Mouse (Mus musculus) myocyte (in vitro differentiated cells): ENCODE measurements around the gene Stxbp5. TPM values are rescaled to one million over a fixed set of nuclear protein-coding genes. Genes with fewer than 3 reads are reported as not detected.

Source experiments
- H3K27me3 ChIP-seq: one replicate; pipeline ENCODE4 v1.6.1; 2011; ENCODE audit not compliant: control insufficient read depth, insufficient read depth, insufficient read length
- H3K36me3 ChIP-seq: one replicate; pipeline ENCODE4 v1.6.1; 2011; ENCODE audit not compliant: control insufficient read depth, insufficient read depth
- H3K4me2 ChIP-seq: one replicate; pipeline ENCODE4 v1.6.1; 2011; ENCODE audit warnings: low read depth, control low read depth
- H3K4me3 ChIP-seq: one replicate; pipeline ENCODE4 v1.5.1; 2011; ENCODE audit warnings: mild to moderate bottlenecking, control low read depth, moderate library complexity
- H3K79me2 ChIP-seq: one replicate; pipeline ENCODE4 v1.6.1; 2011; ENCODE audit not compliant: control insufficient read depth, insufficient read depth
- H3ac ChIP-seq: one replicate; pipeline ENCODE4 v1.6.1; 2011; ENCODE audit not compliant: control insufficient read depth, insufficient read length
- CEBPB ChIP-seq: IDR thresholded peaks from 2 replicates; pipeline ENCODE4 v1.6.1; 2011; ENCODE audit warnings: mild to moderate bottlenecking, moderate library complexity; ENCODE audit not compliant: poor library complexity, insufficient read depth, severe bottlenecking
- E2F4 ChIP-seq: IDR thresholded peaks from one replicate; pipeline ENCODE4 v1.6.1; 2011; ENCODE audit warnings: mild to moderate bottlenecking, control low read depth, moderate library complexity; ENCODE audit not compliant: insufficient read depth
- MAX ChIP-seq: IDR thresholded peaks from one replicate; pipeline ENCODE4 v1.6.1; 2011; ENCODE audit warnings: low read depth, mild to moderate bottlenecking, control low read depth
- MYOD1 ChIP-seq, 3 experiments: IDR thresholded peaks; one replicate each; pipeline ENCODE4 v1.6.1; 2011; ENCODE audit warnings: control low read depth in 2 of 3, low read depth in 2 of 3, mild to moderate bottlenecking in 2 of 3, moderate library complexity in 1 of 3; ENCODE audit not compliant: insufficient read length in 2 of 3, control insufficient read depth in 1 of 3
- MYOG ChIP-seq, 3 experiments: IDR thresholded peaks; one replicate each; pipeline ENCODE4 v1.6.1; 2011; ENCODE audit warnings: control low read depth in 2 of 3, low read depth in 2 of 3, mild to moderate bottlenecking in 2 of 3; ENCODE audit not compliant: insufficient read length in 2 of 3, control insufficient read depth in 1 of 3, insufficient read depth in 1 of 3
- POLR2A ChIP-seq: IDR thresholded peaks from one replicate; pipeline ENCODE4 v1.6.1; 2011; ENCODE audit warnings: low read depth, mild to moderate bottlenecking, control low read depth, moderate library complexity; ENCODE audit not compliant: insufficient read length
- POLR2AphosphoS2 ChIP-seq: IDR thresholded peaks from one replicate; pipeline ENCODE4 v1.6.1; 2011; ENCODE audit warnings: low read depth, control low read depth; ENCODE audit not compliant: insufficient read length
- REST ChIP-seq: IDR thresholded peaks from one replicate; pipeline ENCODE4 v1.6.1; 2011; ENCODE audit warnings: mild to moderate bottlenecking, control low read depth, moderate library complexity; ENCODE audit not compliant: insufficient read depth, insufficient read length
- SRF ChIP-seq: IDR thresholded peaks from one replicate; pipeline ENCODE4 v1.6.1; 2011; ENCODE audit warnings: low read depth; ENCODE audit not compliant: control insufficient read depth, insufficient read length
- TCF12 ChIP-seq: IDR thresholded peaks from one replicate; pipeline ENCODE4 v1.6.1; 2011; ENCODE audit warnings: mild to moderate bottlenecking, control low read depth; ENCODE audit not compliant: poor library complexity, insufficient read depth, severe bottlenecking
- TCF3 ChIP-seq: IDR thresholded peaks from one replicate; pipeline ENCODE4 v1.6.1; 2011; ENCODE audit warnings: low read depth, control low read depth; ENCODE audit not compliant: insufficient read length
- USF1 ChIP-seq: IDR thresholded peaks from one replicate; pipeline ENCODE4 v1.6.1; 2011; ENCODE audit warnings: low read depth, mild to moderate bottlenecking, control low read depth, moderate library complexity
- polyA plus RNA-seq: library from polyadenylated mRNA; unstranded; fragments of >200 nt; fragmentation: generic; extraction: Trizol; gene quantifications from one replicate; pipeline ENCODE4 v1.2.1, GENCODE M21; 2012; ENCODE audit warnings: missing spikeins

Stxbp5 gene
- polyA plus RNA-seq, 1 experiment: 4.2 TPM

GRCm38 (mm10) chr10:9785651-9786050 is 115.2 kb downstream of the Stxbp5 start:
- H3ac ChIP-seq: no peak overlapping the region
- H3K4me3 ChIP-seq: no peak overlapping the region
- H3K4me2 ChIP-seq: no peak overlapping the region
- H3K36me3 ChIP-seq: peaks cover 12% of the 10 kb centered on the region
- TF ChIP-seq MAX (no peak), CEBPB (no peak), E2F4 (no peak), MYOG (IDR thresholded peaks at IDR 0.05; ENCODE audit: control insufficient read depth in 1 of 3, insufficient read depth in 1 of 3, insufficient read length in 2 of 3, low read depth in 2 of 3) (no peak), TCF3 (no peak), REST (no peak), USF1 (no peak)
- H3K79me2 ChIP-seq: no peaks in the 10 kb centered on the region
- no peaks in the 10 kb centered on the region for H3K27me3 ChIP-seq

DNA sequence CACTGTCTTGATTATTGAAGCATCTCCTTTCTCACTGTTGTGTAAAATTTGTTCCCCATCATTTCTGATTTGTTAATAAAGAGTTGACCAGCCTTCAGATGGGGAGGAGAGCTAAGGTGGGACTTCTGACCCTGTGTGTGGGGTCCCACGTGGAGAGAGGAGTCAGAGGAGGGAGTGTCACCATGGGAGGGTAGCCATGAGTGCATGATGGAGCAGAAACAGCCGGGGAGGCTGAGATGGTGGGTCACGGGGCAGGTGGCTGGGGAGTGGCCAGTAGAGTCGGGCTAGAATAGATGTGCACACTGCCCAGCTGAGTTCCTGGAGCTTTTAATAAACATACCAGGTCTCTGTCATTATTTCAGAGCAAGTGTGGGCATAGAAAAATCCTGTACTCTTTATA is 121.0 kb downstream of the Stxbp5 start:
- Histone ChIP-seq H3ac (no peak overlapping the region), H3K36me3 (peaks cover 11% of the 10 kb centered on the region), H3K4me2 (no peak overlapping the region), H3K27me3 (no peaks in the 10 kb centered on the region), H3K79me2 (no peaks in the 10 kb centered on the region), H3K4me3 (no peak overlapping the region)
- TF ChIP-seq USF1 (no peak), TCF3 (no peak), TCF12 (no peak), POLR2A (no peak), SRF (no peak), POLR2AphosphoS2 (no peak), MYOG (IDR thresholded peaks at IDR 0.05; ENCODE audit: control insufficient read depth in 1 of 3, insufficient read depth in 1 of 3, insufficient read length in 2 of 3, low read depth in 2 of 3) (no peak), CEBPB (no peak), E2F4 (no peak), MYOD1 (IDR thresholded peaks at IDR 0.05; ENCODE audit: control insufficient read depth in 1 of 3, insufficient read length in 2 of 3, low read depth in 2 of 3) (no peak), REST (no peak), MAX (no peak)

- TF ChIP-seq SRF (no peak), REST (no peak), TCF3 (no peak), MYOD1 (IDR thresholded peaks at IDR 0.05; ENCODE audit: control insufficient read depth in 1 of 3, insufficient read length in 2 of 3, low read depth in 2 of 3) (no peak), MAX (no peak), USF1 (no peak), POLR2AphosphoS2 (no peak), E2F4 (no peak), POLR2A (no peak), MYOG (IDR thresholded peaks at IDR 0.05; ENCODE audit: control insufficient read depth in 1 of 3, insufficient read depth in 1 of 3, insufficient read length in 2 of 3, low read depth in 2 of 3) (no peak), TCF12 (no peak), CEBPB (no peak)
- H3K36me3 ChIP-seq: peaks cover 6% of the 10 kb centered on the region
Observed at GRCm38 (mm10) chr10:9770261-9770660, 130.6 kb downstream of the Stxbp5 start.

DNA sequence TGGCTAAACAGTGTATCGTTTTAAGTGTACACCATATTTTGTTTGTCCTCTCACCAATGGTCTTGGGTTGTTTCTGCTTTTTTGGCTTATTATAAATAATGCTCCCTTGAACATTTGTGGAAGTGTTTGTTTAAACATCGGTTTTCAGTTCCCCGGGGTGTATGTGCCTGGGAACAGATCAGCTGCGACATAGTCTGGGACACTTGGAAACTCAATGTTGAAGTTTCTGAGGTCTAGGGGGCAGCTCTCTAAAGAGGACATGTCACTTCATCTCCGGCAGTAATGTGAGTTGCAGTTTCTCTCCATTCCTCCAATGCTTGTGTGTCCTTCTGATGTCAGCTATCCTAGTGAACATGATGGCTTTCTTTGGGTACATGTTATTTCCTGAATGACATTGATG is 137.0 kb downstream of the Stxbp5 start:
- peaks cover 6% of the 10 kb centered on the region for H3K36me3 ChIP-seq
- H3K4me2 ChIP-seq: no peak overlapping the region
- H3K79me2 ChIP-seq: no peaks in the 10 kb centered on the region
- TF ChIP-seq CEBPB: no peak
- TF ChIP-seq TCF3: no peak
- H3ac ChIP-seq: no peak overlapping the region
- no peak overlapping the region for H3K4me3 ChIP-seq
- H3K27me3 ChIP-seq: no peaks in the 10 kb centered on the region

More at GRCm38 (mm10) chr10:9770261-9770660, 130.6 kb downstream of the Stxbp5 start:
- Histone ChIP-seq H3K79me2 (no peaks in the 10 kb centered on the region), H3K4me2 (no peak overlapping the region), H3ac (no peak overlapping the region), H3K4me3 (no peak overlapping the region), H3K27me3 (no peaks in the 10 kb centered on the region)

DNA sequence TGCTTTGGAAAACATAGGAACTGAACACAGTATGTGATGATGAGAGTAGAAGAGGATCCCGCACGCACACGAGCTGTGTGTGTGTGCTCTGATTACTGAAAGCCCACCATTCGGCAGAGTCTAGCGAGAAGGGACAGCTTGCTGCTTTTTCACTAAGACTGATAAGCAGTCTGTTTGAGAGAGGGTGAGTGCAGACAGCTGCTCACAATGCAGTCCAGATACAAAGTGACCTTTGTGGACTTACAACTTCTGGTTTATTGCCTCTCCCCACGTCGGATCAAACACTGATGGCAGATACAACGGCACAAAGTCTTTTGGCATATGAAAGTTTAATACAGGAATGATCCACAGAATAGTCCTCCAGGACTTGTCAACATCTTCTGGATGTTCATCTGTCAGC is 140.6 kb downstream of the Stxbp5 start:
- H3ac ChIP-seq: no peak overlapping the region
- H3K79me2 ChIP-seq: no peaks in the 10 kb centered on the region
- H3K4me3 ChIP-seq: no peak overlapping the region
- no peak overlapping the region for H3K4me2 ChIP-seq
- TF ChIP-seq POLR2AphosphoS2 (no peak), E2F4 (no peak), TCF3 (no peak), REST (no peak), MYOG (IDR thresholded peaks at IDR 0.05; ENCODE audit: control insufficient read depth in 1 of 3, insufficient read depth in 1 of 3, insufficient read length in 2 of 3, low read depth in 2 of 3) (no peak), MYOD1 (IDR thresholded peaks at IDR 0.05; ENCODE audit: control insufficient read depth in 1 of 3, insufficient read length in 2 of 3, low read depth in 2 of 3) (no peak), POLR2A (no peak), USF1 (no peak), TCF12 (no peak), MAX (no peak)
- no peaks in the 10 kb centered on the region for H3K27me3 ChIP-seq
- H3K36me3 ChIP-seq: no peaks in the 10 kb centered on the region
